Mouse (Mus musculus) megakaryocyte, embryonic 14.5 days (primary cell): Measurements from ENCODE around the gene Twf2.

Source experiments
- FLI1 ChIP-seq: IDR thresholded peaks from 2 replicates; pipeline ENCODE4 v1.6.1; 2012; ENCODE audit warnings: low read length, inconsistent platforms, mixed read lengths
- GATA1 ChIP-seq: IDR thresholded peaks from 3 replicates; pipeline ENCODE4 v1.6.1; 2012; ENCODE audit warnings: mixed read lengths, low read length, inconsistent platforms, borderline replicate concordance

- no peak for TF ChIP-seq GATA1
- no peak for TF ChIP-seq FLI1
These were observed 9.7 kb downstream of the Twf2 start for GRCm38 (mm10) chr9:106212594-106212981.
